Mouse (Mus musculus) kidney, embryonic 14.5 days (tissue): ENCODE data around the gene Tgm3. TPM values are rescaled to one million over a fixed set of nuclear protein-coding genes. Genes with fewer than 3 reads are reported as not detected.

Experiments
- ATAC-seq: fragments of 200-750 bp; cut with Nextera tagmentation; 2 replicates; pipeline ENCODE4 v1.8.0; 2017; ENCODE audit warnings: moderate number of reproducible peaks, mild to moderate bottlenecking, moderate TSS enrichment, moderate library complexity; ENCODE audit not compliant: low FRiP score, low TSS enrichment
- H3K27ac ChIP-seq: fragments of 300-500 bp; sonication (generic); 2 replicates; pipeline ENCODE4 v1.5.1; 2014; ENCODE audit warnings: low read depth, mild to moderate bottlenecking, low read length, moderate library complexity, mixed read lengths
- H3K27me3 ChIP-seq: fragments of 300-500 bp; sonication (generic); 2 replicates; pipeline ENCODE4 v1.6.1; 2014; ENCODE audit warnings: mild to moderate bottlenecking, low read length; ENCODE audit not compliant: control insufficient read depth, insufficient read depth
- H3K36me3 ChIP-seq: fragments of 300-500 bp; sonication (generic); 2 replicates; pipeline ENCODE4 v1.6.1; 2014; ENCODE audit warnings: low read length, mixed read lengths; ENCODE audit not compliant: control insufficient read depth, insufficient read depth
- H3K4me1 ChIP-seq: fragments of 300-500 bp; sonication (generic); 2 replicates; pipeline ENCODE4 v1.6.1; 2014; ENCODE audit warnings: low read length, mixed read lengths; ENCODE audit not compliant: control insufficient read depth, insufficient read depth
- H3K4me2 ChIP-seq: fragments of 300-500 bp; sonication (generic); replicated peaks from 2 replicates; pipeline ENCODE4 v1.6.1; 2014; ENCODE audit warnings: low read depth, mild to moderate bottlenecking, low read length
- H3K4me3 ChIP-seq: fragments of 300-500 bp; sonication (generic); 2 replicates; pipeline ENCODE4 v1.5.1; 2014; ENCODE audit warnings: mild to moderate bottlenecking, low read length
- H3K9ac ChIP-seq: fragments of 300-500 bp; sonication (generic); 2 replicates; pipeline ENCODE4 v1.6.1; 2014; ENCODE audit warnings: low read depth, mild to moderate bottlenecking, low read length, moderate library complexity
- H3K9me3 ChIP-seq: fragments of 300-500 bp; sonication (generic); 2 replicates; pipeline ENCODE4 v1.6.1; 2016; ENCODE audit warnings: low read length; ENCODE audit not compliant: control insufficient read depth
- WGBS: fragments of 180-500 bp; shearing (Covaris S2); extraction: QIAGEN DNeasy Blood & Tissue Kit; methylation state at CpG from one replicate; pipeline ENCODE4 v1.1.7; 2014; 5-methylcytosine and 5-hydroxymethylcytosine counted together
- polyA plus RNA-seq: library from polyadenylated mRNA; unstranded; fragments of >200 nt; fragmentation: Nextera tagmentation; extraction: Ambion mirVana; gene quantifications from 2 replicates; pipeline ENCODE4 v1.2.1, GENCODE M21; 2014

The Tgm3 gene
- not detected in 2 replicates for polyA plus RNA-seq

DNA sequence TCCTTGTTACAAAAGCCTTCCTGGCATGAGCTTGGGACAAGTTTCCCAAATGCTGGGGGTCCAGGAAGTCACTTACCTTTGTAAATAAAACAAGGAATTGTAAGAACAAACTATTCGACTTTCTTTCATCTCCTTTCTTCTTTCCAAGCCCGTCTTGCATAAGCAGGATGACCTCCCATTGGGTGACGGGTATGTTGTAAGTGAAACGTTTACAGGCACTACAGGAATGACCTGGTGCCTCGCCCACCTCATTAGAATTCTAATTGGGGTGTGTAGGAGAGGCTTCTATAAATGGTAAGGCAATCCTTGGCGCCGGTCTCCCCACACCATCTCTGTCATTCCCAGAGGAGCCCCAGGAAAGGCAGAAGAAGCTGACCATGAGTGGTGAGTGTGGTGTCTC is at the start of gene Tgm3:
Gene Tgm3 (plus strand): TSS at position 324 of the 400 bp plus-strand sequence.
- Histone ChIP-seq H3K27me3 (no peaks in the 10 kb centered on the region), H3K4me1 (no peaks in the 10 kb centered on the region), H3K27ac (no peak within 1 kb of the TSS), H3K4me3 (no peak within 1 kb of the TSS), H3K4me2 (no peak within 1 kb of the TSS), H3K9me3 (no peaks in the 10 kb centered on the region), H3K36me3 (no peaks in the 10 kb centered on the region), H3K9ac (no peak within 1 kb of the TSS)
- WGBS = 21% methylated on average over 7 of the region's 7 CpGs
- ATAC-seq = no peak

DNA sequence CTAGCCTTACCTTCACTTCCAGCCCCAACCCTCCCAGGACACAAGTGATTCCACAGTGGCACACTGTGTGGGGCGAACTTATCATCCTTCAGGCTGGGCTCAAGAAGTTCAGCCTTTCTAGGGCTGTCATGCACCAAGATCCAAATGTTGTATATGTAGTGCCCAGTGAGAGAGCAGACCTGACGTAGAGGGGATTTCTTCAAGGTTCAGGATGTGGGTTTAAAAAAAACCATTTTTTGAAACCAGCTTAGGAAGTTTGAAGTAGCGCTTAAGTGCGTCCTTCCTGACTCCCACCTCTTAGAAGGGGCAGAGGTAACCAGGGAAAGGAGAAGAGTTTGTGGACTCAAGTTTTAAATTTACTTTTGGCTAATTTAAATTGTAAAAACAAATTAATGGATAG is 31.5 kb upstream of the Tgm3 start:
- H3K9me3 ChIP-seq = no peaks in the 10 kb centered on the region
- no peak for ATAC-seq
- H3K27ac ChIP-seq = no peak overlapping the region
- H3K4me2 ChIP-seq = no peak overlapping the region
- H3K36me3 ChIP-seq = no peaks in the 10 kb centered on the region
- no peaks in the 10 kb centered on the region for H3K4me1 ChIP-seq
- 89% methylated on average over 4 of the region's 4 CpGs for WGBS
- no peak overlapping the region for H3K9ac ChIP-seq
- H3K27me3 ChIP-seq = no peaks in the 10 kb centered on the region
- no peak overlapping the region for H3K4me3 ChIP-seq

- Histone ChIP-seq H3K4me1 (no peaks in the 10 kb centered on the region), H3K9me3 (no peaks in the 10 kb centered on the region), H3K27ac (no peak overlapping the region), H3K4me2 (no peak overlapping the region), H3K36me3 (no peaks in the 10 kb centered on the region), H3K27me3 (no peaks in the 10 kb centered on the region), H3K4me3 (no peak overlapping the region), H3K9ac (no peak overlapping the region)
- 88% methylated on average over 6 of the region's 6 CpGs for WGBS
- no peak for ATAC-seq
These were observed 24.6 kb upstream of the Tgm3 start for GRCm38 (mm10) chr2:129987527-129988045.

- H3K4me1 ChIP-seq = no peaks in the 10 kb centered on the region
- 88% methylated on average over 2 of the region's 2 CpGs for WGBS
- ATAC-seq = no peak
- no peaks in the 10 kb centered on the region for H3K36me3 ChIP-seq
- no peaks in the 10 kb centered on the region for H3K9me3 ChIP-seq
- no peak overlapping the region for H3K4me2 ChIP-seq
- H3K27ac ChIP-seq = no peak overlapping the region
- H3K4me3 ChIP-seq = no peak overlapping the region
- H3K27me3 ChIP-seq = no peaks in the 10 kb centered on the region
- H3K9ac ChIP-seq = no peak overlapping the region
These were observed 22.5 kb upstream of the Tgm3 start for GRCm38 (mm10) chr2:129989646-129990045.

GRCm38 (mm10) chr2:129994468-129994867 is 17.7 kb upstream of the Tgm3 start:
- H3K9me3 ChIP-seq = no peaks in the 10 kb centered on the region
- no peak overlapping the region for H3K4me2 ChIP-seq
- H3K4me1 ChIP-seq = no peaks in the 10 kb centered on the region
- no peak overlapping the region for H3K9ac ChIP-seq
- no peaks in the 10 kb centered on the region for H3K27me3 ChIP-seq
- ATAC-seq = no peak
- 57% methylated on average over 3 of the region's 3 CpGs for WGBS
- no peak overlapping the region for H3K27ac ChIP-seq
- no peaks in the 10 kb centered on the region for H3K36me3 ChIP-seq
- no peak overlapping the region for H3K4me3 ChIP-seq

DNA sequence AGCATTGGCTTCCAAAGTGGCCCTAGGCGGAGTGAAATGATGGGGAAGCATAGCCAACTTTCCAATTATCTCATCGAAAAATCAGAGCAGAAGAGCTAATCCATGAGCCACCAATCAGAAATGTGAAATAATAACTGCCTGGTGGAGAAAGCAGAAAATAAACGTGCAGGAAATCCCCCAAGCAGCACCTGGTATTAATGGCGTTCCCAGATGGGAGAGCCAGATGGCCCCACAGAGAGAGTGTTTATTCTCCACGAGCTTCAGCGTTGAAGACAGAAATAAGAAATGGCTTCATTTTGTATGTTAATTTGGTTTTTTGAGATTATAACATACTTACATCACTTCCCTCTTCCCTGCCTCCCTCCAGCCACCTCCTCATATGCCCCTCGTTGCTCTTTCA is 13.7 kb upstream of the Tgm3 start:
- no peak overlapping the region for H3K27ac ChIP-seq
- H3K27me3 ChIP-seq = no peaks in the 10 kb centered on the region
- 76% methylated on average over 7 of the region's 7 CpGs for WGBS
- H3K4me3 ChIP-seq = no peak overlapping the region
- H3K36me3 ChIP-seq = no peaks in the 10 kb centered on the region
- H3K4me1 ChIP-seq = no peaks in the 10 kb centered on the region
- H3K9ac ChIP-seq = no peak overlapping the region
- H3K9me3 ChIP-seq = no peaks in the 10 kb centered on the region
- no peak overlapping the region for H3K4me2 ChIP-seq
- no peak for ATAC-seq

DNA sequence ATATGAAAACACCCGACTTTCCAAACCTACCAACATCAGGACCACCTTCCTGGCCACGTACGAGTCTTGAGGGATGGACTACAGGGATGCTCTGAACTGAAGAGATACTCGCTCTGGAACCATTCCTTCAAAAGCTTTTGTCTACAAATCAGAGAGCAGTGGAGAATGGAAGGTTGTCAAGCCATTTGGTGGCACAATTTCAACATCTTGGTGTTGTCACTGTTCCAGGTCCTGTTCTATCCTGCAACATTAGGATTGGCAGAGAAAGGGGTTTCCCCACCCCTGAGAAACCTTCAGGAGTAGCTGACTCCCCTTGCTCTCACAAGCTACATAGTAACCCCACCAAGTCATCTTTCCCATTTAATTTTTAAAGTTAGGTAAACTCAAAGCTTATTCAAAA is 12.9 kb upstream of the Tgm3 start:
- H3K4me2 ChIP-seq = no peak overlapping the region
- H3K27ac ChIP-seq = no peak overlapping the region
- no peaks in the 10 kb centered on the region for H3K36me3 ChIP-seq
- H3K9ac ChIP-seq = no peak overlapping the region
- H3K27me3 ChIP-seq = no peaks in the 10 kb centered on the region
- no peaks in the 10 kb centered on the region for H3K9me3 ChIP-seq
- 91% methylated on average over 4 of the region's 4 CpGs for WGBS
- H3K4me1 ChIP-seq = no peaks in the 10 kb centered on the region
- ATAC-seq = no peak
- H3K4me3 ChIP-seq = no peak overlapping the region

- no peaks in the 10 kb centered on the region for H3K9me3 ChIP-seq
- no peak overlapping the region for H3K27ac ChIP-seq
- no peaks in the 10 kb centered on the region for H3K4me1 ChIP-seq
- H3K27me3 ChIP-seq = no peaks in the 10 kb centered on the region
- no peaks in the 10 kb centered on the region for H3K36me3 ChIP-seq
- H3K4me3 ChIP-seq = no peak overlapping the region
- no peak overlapping the region for H3K9ac ChIP-seq
- no peak overlapping the region for H3K4me2 ChIP-seq
- ATAC-seq = no peak
- WGBS = 94% methylated on average over 3 of the region's 3 CpGs
These were observed 11.5 kb upstream of the Tgm3 start for GRCm38 (mm10) chr2:130000601-130001000.

DNA sequence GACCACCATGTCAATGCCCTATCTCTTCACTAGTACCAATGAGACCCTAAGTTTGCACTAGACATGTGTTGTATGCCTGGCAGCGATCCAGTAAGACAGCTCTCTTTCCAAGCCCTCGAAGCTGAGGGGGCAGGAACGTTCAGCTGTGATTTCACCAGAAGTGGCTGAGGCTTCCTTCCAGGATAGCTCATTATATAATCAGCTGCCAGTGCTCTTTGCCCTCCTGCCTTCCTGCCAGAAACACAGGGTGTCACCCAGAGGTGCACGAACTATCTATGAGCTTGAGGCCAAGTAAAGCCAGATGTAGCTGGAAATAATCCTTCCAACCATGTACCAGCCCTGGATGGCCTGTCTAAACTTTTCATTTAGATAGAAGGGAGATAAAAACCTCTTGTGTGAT is 8.1 kb upstream of the Tgm3 start:
- WGBS = 61% methylated on average over 4 of the region's 4 CpGs
- Histone ChIP-seq H3K9ac (no peak overlapping the region), H3K27ac (no peak overlapping the region), H3K9me3 (no peaks in the 10 kb centered on the region), H3K27me3 (no peaks in the 10 kb centered on the region), H3K4me3 (no peak overlapping the region), H3K4me2 (no peak overlapping the region), H3K4me1 (no peaks in the 10 kb centered on the region), H3K36me3 (no peaks in the 10 kb centered on the region)
- ATAC-seq = no peak
